Mouse (Mus musculus): ENCODE data around the gene Tgfb3.

- no peak for TF ChIP-seq CTCF (conservative IDR thresholded peaks at IDR 0.05 in 1 of 2, IDR thresholded peaks at IDR 0.05 in 1 of 2; ENCODE audit: low read depth in 2 of 2, low read length in 2 of 2)
- TF ChIP-seq E2F4 (IDR thresholded peaks at IDR 0.05; ENCODE audit: insufficient replicate concordance, low read depth, low read length) = no peak
- no peak for TF ChIP-seq EP300 (IDR thresholded peaks at IDR 0.05; ENCODE audit: low read length)
- no peak for TF ChIP-seq PAX5 (IDR thresholded peaks at IDR 0.05; ENCODE audit: low read length)
- no peak for TF ChIP-seq BHLHE40 (IDR thresholded peaks at IDR 0.05; ENCODE audit: low read depth, low read length)
- no peak for TF ChIP-seq USF2 (conservative IDR thresholded peaks at IDR 0.05; ENCODE audit: low read depth, low read length)
- no peak for TF ChIP-seq ZNF384 (IDR thresholded peaks at IDR 0.05; ENCODE audit: low read depth, low read length)
- no peak for TF ChIP-seq MYC (IDR thresholded peaks at IDR 0.05; ENCODE audit: low read depth, low read length)
- TF ChIP-seq MAZ (IDR thresholded peaks at IDR 0.05; ENCODE audit: low read depth, low read length) = no peak
- TF ChIP-seq RAD21 (IDR thresholded peaks at IDR 0.05; ENCODE audit: low read depth, low read length) = no peak
- no peak for TF ChIP-seq POLR2A (IDR thresholded peaks at IDR 0.05; ENCODE audit: low read depth, low read length)
Measured at GRCm38 (mm10) chr12:86094075-86094474, 15.2 kb upstream of the Tgfb3 start.

Data from CH12.LX (cell line).